Mouse (Mus musculus) adrenal gland, adult 8-10 months (tissue): ENCODE data around the gene Igsf3. TPM values are rescaled to one million over a fixed set of nuclear protein-coding genes. Genes with fewer than 3 reads are reported as not detected.

Experiments
- DNase-seq: peaks from one replicate; pipeline ENCODE4 v3.0.0; 2022
- total RNA-seq, 4 experiments: library from RNA; stranded (reverse); gene quantifications; 2 replicates each; pipeline ENCODE4 v1.2.4; 2022

Gene Igsf3
- total RNA-seq = 10 to 100 TPM in 2 of 4 experiments, 1 to 10 TPM in 2; 4.5 to 11.8 (median 8.2) TPM

DNA sequence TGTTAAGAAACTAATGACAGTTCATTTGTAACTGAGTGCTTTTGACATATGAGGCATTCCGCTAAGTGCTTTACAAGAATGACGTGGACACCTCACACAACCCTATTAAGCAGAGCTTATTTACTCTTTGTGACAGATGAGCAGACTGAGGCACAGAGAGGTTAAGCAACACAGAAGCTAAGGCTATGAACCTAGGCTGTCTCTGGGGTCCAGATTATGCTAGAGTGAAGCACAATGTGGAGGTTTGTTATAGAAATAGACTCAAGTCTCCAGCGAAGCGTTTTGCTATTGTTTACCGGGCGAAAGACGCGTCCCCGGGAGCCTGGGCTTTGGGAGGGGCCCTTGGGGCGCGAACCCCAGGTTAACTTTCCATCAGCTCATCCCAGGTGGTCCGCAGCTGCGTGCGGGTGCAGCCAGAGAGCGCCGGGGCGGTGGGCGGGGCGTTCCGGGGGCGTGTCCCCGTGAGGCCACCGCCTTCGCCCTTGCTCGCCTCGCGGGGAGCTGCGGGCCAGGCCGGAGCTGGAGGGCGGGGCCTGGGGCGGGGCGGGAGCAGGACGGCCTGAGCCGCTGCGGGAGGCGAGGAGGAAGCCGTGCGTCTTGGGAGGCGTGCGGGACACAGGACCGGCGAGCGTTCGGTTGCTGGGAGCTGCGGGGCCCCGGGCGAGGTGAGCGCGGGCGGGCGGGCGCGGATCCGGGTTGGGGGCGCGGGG lies at the start of gene Igsf3:
Igsf3 (plus strand) TSS at position 546 of the 710 bp plus-strand sequence.
- DNase-seq = peak; percentile 75

DNA sequence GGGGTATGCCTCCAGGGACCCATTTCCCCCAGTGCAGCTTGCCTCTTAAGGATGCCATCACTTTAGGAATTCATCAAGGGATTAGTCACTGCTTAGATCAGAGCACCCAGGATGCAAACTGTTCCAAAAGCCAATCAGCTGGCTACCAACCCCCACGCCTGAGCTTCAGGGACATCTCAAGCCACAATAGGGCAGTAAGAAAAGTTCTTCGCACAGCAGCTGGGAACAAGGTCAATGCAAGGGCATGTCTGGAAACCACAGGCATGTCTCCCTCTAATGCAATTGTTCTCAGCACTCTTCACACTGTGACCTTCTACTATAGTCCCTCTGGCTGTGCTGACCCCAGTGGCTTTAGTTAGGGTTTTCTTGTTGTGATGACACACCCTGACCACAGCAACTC lies 49.6 kb upstream of the Igsf3 start:
- no peak for DNase-seq

DNA sequence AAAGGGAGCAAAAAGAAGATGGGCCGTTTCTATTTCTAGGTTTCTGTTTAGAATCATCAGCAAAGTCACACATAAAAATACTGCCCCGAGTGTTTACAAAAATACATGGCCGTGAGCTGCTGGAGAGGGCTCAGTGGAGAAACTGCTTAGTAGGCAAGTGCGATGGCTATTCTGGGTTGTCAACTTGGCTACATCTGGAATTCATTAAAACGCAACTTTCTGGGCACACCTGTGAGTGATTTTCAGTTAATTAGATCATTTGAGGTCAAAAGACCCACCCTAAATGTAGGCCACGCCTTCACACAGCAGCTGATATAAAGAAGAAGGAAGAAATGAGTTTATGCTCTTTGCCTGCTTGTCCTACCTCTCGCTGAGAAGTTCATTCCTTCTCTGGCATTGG lies 48.3 kb upstream of the Igsf3 start:
- DNase-seq = no peak

DNA sequence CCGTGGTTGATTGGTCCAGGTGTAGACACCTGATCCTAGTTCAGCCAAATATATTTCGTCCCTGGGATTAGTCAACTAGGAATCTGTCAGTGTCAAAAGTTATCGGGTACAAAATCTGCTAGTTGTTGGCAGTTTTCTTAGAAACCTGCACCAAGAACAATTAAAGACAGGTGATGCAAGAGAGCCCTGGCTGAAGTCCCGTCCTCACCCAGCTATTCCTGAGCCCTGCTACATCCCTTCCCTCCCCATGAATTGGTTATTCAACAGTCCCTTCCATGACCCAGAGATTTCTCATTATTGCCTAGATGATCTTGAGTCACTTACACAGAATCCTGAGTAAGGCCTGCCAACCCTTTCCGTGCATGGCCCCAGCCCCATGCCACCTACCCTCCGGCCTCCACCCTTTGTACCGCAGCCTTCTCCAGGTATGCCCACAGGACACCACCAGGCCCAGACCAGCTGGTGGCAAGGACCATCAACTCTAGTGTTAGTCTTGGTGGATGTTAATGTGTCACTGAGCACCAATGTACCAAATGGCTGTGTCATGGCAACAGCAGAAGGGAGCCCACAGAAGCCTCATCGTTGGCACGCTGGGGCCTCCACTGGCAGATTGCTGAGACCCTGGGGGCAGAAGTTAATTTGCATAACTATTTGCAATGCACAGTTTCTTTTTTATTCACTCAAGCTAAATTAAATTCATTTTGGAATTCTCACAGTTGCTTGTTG lies 33.5 kb upstream of the Igsf3 start:
- DNase-seq = no peak

DNA sequence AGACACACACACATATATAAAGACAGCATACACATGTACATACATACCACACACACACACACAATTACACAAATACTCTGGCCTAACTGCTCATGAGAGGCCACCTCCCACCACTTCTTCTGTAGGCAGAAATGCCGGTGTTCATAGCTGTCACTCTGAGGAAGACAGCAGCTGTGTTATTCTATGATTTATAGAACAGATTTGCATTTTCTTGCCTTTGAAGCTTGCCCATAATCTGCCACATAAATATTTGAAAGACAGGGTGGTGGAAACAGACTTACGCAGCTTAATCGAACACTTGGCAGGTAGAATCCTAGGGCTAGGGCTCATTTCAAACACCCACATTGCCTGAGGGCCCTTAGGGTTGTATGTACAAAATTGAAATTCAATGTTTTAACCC lies 32.6 kb upstream of the Igsf3 start:
- no peak for DNase-seq

DNA sequence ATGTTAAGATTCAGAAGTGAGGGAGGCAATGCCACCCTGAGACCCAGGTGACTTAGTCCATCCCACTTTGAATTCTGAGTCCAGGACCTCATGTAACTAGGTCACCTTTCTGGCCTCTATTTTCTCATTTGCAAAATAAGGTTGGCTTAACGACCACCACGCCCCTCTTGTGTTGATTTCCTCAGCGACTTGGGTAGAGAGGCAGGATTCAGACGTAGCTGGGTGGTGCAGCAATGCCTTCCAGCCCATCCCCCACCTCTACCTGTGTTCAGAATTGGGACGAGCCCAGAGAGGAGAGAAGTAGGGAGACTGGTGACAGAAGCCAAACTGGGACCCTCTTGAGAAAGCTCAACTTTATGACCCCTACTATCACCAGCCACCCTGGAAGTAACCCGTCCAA lies 31.6 kb upstream of the Igsf3 start:
- DNase-seq = no peak

DNA sequence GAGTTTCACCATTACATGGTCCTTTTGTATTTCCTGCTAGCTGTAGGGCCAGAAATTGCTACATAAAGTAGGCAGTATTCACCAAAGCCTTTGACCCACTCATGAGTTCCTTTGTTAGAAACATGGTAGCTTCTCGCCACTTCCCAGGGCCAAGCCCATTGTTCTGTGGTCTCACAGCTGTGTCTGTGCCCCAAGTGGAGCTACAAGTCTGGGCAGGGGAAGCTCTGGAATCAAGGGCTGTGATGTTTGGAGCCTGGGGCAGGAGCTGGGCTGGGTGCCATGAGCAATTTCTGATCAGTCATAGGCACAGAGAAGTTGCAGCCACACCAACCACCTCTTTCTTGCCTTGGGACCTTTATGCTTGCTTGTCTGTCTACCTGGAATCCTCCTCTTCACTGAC lies 30.1 kb upstream of the Igsf3 start:
- no peak for DNase-seq

DNA sequence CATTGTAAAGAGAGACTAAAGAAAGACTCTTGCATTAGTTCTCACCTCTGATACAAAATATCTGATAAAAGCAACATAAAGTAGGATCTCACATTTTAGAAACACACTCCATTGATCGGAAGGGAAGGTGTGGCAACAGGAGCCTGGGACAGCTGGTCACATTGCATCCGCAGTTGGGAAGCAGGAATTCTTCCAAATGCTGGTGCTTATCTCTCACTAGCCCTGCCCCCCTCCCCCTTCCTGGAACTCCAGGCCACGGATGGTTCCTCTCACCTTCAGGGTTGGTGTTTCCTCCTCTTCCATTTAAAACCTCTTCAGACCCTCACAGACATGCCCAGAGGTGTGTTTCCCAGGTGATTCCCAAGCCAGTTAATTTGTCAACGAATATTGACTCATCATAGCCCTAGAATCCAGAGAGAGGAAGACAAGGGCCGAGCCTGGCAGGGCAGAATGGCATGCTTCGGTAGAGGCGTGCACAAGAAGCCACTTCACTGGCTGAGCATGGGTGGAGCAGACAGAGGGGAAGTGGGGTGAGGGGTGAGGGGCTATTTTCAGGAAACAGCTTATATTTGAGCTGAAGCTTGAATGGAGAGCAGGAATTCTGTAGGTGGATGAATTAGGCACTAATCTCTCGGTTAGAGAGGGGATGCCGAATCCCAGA lies 28.3 kb upstream of the Igsf3 start:
- DNase-seq = no peak

DNA sequence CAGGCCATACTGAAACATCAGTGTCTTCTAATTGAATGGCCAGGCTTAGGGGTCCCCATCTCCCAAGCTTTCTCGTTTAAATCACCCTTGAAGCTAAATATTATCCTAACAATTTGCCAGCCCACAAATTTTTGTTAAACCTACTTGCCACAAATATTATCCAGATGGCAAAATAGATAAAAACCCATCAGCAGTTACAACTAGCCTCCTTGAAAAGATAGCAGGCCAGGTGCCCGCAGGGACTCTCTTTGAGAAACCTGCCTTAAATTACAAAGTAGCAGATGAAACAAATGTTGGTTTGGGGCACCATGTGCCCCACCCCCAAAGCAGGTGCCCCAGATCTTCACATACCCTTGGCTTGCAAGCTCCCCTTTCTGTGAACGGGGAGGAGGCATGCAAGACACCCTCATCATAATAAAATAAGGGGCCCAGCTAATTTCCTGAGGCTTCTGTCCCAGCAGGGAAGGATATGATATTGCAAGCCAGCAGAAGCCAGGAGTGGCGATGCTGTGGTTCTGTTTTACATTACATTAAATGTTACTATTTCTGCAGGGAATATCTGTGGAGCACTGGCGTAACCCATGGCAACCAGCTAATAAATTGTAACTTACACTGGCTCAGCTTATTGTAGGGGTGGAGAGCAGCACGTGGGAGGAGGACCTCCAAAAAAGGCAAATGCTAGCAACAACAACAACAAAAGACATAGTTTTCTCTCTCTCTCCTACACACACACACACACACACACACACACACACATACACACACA lies 27.2 kb upstream of the Igsf3 start:
- DNase-seq = no peak

DNA sequence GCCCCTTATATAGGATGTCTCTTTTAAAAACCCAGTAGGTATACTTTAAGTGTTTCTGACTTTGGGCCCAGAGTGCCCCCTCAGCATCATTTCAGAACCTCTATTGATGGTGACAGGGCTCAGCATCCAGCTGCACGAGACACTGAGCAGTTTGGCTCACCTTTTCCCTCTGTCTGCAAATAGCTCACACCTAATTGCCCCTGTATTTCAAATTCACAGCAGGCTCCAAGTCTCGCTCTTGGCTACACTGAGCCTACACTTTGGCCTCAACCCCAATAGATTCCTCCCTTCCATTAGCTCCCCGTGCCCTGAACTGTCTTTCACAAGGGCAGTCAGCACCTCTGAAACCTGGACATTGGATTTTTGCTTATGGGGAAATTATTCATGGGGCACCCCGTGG lies 26.5 kb upstream of the Igsf3 start:
- DNase-seq = no peak

DNA sequence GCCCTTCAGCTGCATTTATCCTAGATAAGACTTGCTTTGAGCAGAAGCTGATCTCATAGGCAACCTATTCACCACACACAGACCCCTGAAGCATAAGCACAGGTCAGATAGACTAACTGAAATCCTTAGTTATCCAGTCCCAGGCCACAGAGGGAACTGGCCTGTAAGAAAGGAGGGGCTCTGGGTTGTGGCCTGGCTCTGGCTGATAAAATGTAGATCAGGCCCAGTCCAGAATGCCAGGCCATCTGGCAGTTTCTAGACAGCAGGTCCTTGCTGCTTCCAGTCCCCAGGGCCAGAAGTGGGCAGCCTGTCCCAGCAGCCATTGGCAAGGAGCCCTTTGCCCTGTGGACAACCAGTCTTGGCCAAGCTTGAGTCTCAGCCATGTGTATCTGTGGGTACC lies 22.4 kb upstream of the Igsf3 start:
- DNase-seq = no peak

DNA sequence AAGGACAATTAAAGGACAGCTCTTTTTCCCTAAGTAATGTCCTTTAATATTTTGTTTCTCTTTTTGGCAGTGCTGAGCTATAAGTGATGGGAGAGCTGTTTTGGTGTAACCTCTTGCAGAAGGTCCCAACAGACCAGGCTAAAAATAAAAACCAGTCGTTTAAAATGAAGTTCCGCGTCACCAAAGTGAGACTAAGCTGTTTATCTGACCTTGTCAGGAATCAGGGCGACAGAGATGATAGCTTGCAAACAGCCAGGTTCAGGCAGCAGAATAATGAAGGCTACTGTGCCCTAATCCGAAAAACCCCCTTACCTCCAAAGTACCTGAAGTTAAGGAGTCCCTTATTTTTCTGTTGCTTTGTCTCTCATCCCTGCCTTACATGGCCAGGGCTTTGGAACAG lies 21.2 kb upstream of the Igsf3 start:
- no peak for DNase-seq

DNA sequence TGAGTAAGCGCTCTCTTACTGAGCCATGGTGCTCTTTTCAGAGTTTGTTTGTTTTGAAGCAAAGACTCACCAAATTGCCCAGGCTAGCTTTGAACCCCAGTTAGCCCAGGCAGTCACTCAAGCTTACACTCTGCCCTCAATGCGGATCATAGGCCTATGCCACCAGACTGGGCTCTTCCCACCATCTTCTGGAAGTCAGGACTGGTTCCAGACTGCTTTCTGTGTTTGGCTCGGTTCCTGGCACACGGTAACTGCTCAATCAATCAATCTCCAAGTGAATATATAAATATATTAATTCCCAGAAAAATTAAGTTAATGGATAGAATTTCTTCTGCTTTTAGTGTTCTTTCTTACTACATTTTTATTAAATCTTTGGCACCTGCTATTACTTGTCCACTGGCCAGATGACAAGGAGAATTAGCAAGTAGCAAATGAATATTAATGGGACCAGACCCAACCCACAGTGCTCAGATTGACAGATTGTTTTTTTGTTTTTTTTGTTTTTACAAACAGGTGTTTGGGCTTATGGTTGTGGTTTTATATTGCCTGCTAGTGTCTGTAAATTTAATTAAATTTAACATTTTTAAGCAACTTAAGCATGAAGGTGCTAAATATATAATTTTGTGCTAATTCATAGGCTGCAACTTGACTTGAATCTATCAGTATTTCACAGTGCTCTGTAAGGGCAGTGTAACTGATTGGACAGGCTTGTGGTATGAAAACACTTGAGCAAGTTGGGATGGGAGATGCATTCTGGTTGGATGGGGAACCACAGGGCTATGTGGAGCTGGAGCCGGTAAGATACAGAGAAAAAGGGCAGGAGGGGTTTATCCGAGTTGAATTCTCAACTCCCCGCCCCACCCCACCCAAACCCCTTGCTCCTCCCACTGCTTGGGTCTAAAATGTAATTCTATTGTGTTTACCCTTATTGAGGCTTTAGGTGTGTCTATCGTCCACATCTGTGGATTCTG lies 20.0 kb upstream of the Igsf3 start:
- DNase-seq = no peak

DNA sequence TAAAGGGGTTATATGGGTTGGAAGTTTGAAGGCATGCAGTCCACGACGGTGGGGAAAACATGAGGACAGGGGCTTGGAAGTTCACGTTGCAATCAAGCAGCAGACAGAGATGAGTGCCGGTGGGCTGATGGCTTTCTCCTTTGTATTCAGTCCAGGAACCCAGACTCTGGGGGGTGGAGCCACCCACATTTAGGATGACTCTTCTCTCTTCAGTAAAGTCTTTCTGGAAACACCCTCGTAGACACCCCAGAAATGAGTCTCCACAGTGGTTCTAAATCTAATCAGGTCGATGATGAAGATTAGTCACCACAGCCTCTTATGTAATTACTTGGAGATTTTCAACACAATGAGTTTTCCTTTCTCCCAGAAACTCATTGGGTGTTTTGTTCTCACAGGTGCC lies 16.1 kb upstream of the Igsf3 start:
- DNase-seq = no peak

DNA sequence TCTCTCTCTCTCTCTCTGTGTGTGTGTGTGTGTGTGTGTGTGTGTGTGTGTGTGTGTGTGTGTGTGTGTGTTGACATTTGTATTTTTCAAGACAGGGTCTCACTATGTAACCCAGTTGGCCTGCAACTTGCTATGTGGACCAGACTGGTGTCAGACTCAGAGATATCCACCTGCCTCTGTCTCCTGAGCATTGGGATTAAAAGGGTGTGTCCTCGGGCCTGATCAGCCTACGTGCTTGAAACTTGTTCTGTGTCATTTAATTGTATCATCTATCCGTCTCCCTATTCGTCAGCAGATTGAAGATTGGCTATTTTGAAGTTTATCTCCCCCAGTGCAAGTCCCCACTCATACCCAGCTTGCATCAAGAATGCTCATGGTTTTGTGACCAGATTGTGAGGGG lies 14.5 kb upstream of the Igsf3 start:
- DNase-seq = no peak

DNA sequence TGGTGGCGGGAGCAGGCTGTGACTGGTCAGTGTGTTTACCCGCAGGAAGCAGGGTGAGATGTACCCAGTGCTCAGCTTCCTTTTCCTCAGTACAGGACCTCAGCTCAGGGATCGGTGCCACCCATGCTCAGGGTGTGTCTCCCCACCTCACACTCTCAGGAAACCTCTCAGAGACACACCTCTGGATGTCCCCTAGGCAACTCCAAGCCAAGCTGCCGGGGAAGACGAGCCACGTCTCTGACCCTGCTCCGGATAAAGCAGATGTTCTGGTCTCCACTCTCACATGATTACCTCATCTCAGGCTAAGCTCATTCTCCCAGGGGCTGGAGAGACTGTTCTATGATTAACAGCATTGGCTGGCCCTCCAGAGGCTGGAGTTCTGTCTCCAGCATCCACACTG lies 13.3 kb upstream of the Igsf3 start:
- DNase-seq = no peak

DNA sequence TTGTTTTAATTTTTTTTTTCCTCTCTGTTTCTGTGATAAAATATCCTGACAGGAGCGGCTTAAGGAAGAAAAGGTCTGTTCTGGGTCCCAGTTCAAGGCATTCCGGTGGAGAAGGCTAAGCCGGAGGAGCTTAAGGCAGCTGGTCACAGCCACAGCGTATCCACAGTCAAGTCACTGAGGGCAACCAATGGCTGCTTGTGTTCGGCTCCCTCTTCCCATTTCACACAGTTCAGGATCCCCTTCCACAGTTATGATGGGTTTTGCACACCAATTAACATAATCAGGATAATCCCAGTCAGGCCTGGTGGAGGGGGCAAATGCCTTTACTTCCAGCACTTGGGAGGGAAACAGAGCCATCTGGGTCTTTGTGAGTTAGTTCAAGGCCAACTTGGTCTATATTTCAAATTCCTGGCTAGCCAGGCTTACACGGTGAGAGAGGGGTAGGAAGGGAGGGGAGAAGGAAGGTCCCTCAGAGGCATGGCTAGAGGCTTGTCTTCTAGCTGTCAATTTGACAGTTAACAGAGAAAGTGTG lies 11.7 kb upstream of the Igsf3 start:
- DNase-seq = no peak

DNA sequence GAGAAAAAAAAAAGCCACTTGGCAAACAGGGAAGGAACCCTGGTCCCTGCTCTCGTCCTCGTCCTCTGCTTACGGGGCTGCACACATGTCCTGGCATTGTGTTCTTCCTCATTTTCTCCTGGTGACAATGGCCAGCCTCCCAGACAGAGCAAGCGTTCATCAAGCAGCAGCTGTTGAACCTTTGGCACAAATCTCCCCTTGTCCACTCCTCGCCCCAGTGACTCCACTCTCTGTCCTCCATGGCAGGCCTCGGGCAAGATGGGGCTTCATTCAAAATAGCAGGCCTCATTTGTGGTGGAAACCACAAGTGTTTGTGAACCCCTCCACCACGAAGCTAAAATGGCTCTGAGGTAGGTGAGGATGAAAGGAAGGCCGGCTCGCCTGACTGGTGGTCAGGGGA lies 11.0 kb upstream of the Igsf3 start:
- no peak for DNase-seq

DNA sequence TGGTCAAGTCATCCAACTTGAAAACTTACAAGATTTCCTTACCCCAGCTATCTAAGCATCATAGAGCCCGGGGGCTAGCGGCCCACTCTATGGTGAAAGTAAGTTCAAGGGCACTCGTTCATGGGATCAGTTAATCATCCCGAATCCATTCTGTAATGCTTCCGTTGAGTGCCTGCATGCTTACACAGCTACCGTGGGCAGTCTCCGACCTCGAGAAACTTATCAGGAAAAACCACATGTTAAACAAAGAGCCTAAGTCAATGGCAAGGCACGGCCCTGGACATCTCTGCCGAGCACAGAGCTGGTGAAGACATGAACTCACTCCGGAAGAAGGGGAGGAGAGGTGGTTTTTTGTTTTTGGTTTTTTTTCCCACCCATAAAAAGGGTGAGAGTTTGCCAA lies 9.5 kb upstream of the Igsf3 start:
- no peak for DNase-seq

DNA sequence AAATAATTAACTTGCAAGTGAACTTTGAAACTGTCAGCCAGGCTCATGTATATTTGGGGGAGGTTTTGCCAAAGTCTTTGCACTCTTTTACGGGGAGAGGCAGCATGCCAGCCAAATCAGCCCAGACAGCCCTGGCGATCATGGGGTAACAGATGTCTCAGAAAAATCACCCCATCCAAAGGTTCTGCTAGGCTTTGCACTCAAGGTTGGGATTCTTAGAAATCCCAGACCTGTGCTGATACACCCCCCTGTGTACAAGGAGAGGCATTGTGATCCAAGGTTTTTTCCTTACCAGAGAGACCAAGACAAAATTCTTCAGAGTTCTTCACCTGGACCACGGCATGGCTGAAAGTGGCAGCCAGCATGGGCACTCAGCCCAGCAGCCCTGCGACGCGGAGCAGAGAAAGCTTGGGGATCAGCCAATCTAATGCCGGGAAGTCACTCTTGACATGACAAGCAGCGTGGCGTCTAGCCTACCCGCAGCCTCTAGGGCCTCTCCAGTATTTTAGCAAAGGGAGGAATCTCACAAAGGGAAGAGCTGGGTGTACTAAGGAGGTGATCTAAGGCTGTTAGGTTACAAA lies 7.5 kb upstream of the Igsf3 start:
- no peak for DNase-seq

DNA sequence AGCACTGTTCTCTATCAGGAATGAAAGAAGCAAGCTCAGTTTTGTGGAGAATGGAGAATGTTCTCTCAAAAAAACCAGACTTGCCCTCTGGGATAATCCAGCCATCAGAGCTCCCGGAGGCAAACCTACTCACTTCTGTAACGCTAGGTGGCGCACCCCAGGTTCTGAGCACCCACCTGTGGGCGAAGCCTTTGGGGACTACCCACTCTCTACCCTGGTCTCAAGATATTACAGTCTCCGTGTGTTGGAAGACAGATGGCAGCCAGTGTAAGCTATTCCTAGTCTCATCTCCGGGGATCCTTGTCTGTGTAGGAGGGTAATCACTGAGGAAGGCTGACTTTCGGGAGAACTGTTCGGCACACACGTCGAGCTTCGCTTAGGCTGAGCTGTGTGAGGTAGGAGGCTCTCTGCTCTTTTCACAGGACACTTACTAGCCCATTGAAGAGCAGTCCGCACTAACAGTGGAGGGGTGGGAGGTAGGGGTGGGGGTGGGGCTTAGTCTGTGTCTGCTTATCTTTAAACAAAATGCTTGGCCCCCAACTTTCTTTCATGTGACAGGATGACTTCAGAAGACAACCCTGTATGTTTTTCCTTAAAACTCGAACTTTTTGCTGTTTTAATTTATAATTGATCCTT lies 4.4 kb upstream of the Igsf3 start:
- DNase-seq = peak; percentile 16
